Mouse (Mus musculus) frontal cortex, adult 2 months (tissue): ENCODE results near the gene Tspan9. TPM values are rescaled to one million over a fixed set of nuclear protein-coding genes. Genes with fewer than 3 reads are reported as not detected.

Experiments used
- DNase-seq, 2 experiments: peaks; one replicate each; pipeline ENCODE4 v3.0.0; 2022; ENCODE audit warnings: low spot score in 1 of 2; ENCODE audit errors: extremely low spot score in 1 of 2
- polyA plus RNA-seq: library from polyadenylated mRNA; depleted of rRNA; stranded (reverse); fragments of >200 nt; gene quantifications from 2 replicates; pipeline ENCODE4 v1.2.3, GENCODE M21; 2012

Gene Tspan9
- polyA plus RNA-seq, 1 experiment = 56.9 TPM

DNA sequence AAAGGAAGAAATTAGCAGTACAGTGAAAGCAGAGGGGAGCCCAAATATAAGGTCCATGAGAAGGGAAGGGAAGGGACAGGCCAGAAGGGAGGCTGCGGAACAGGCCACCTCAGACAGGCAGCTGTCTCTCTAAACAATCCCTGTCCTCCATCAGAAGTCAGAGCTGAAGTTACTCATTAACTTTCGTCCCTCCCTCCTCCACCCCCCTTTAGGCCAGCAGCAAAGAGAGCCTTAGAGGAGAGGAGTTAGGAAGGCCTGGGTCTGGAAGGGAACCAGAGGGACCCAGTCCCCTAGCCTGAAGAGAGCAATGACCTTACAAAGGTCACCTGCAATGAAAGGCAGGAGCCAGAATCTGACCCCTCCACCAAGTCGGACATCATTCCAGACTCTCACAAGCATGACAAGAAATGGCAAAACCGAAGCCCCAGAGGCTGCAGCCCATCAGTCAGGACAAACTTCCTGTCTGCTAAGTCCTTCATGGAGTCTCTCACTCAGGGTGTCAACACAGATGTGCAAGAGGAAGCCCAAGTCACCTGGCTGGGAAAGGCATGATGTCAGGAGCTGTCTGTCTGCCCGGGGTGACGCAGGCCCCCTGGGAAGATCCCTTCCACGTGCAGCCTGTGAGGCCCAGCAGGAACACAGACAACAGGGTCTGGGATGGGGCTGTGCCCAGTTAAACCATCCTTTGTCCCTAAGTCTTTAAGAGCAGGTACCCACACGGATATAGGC lies 9.0 kb downstream of the Tspan9 start:
- no peak for DNase-seq

GRCm38 (mm10) chr6:128133679-128134191 lies 9.7 kb downstream of the Tspan9 start:
- no peak for DNase-seq

DNA sequence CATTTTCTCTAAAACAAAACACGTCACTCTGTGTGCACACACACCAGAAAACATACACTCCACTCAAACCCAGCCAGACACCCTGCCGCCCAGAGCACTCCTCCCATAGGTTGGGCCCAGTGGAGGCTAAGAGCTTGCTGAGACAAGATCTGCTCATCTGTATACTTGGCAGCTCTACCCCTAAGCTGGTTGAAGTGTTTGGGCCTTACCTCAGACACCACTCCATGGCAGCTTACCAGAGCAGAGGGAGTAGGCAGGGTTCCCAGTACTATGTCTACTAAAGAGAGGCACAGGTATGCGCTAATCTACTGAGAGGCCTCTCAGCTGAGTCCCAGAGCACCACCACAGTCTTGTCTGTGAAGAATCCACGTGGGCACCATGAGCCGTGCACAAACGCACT lies 10.8 kb downstream of the Tspan9 start:
- no peak for DNase-seq

- no peak for DNase-seq
Measured at GRCm38 (mm10) chr6:128131390-128131789, 12.0 kb downstream of the Tspan9 start.

GRCm38 (mm10) chr6:128130686-128131085 lies 12.7 kb downstream of the Tspan9 start:
- no peak for DNase-seq

GRCm38 (mm10) chr6:128129382-128129781 lies 14.0 kb downstream of the Tspan9 start:
- DNase-seq = no peak

DNA sequence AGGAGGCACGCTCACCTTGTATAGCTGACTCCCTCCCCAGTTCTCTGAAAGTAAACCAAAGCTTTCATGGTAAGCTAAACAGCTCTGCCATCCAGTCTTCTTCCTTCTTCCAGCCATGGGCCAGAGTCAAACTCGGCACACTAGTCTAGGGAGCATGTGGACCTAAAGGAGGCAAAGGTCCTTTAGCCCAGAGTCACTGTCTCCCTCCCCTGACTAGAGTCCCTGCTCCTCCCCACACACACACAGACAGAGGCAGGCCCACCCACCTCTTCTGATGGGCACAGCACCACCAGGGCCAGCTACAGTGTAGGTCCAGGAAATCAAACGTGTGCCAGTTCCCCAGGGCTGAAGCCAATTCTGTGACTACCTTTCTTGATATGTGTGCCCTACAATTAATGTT lies 16.1 kb downstream of the Tspan9 start:
- DNase-seq = no peak

- DNase-seq = no peak
Measured at GRCm38 (mm10) chr6:128126876-128127275, 16.5 kb downstream of the Tspan9 start.

DNA sequence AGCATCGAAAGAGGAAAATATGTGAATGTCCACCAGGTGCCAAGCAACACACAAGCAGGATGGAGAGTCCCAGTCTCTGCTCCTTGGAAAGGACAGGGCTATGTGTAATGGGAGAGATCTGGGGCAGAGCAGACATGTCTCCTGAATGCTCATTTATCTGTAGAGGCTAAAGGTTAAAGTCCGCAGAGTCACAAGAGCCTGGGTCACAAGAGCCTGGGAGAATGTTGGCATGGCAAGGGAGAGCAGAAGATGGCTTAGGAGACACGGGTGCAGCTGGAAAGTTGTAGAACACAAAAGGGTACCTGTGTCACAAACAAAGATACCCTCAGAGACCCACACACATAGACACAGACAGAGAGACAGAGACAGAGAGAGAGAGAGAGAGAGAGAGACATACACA lies 17.9 kb downstream of the Tspan9 start:
- no peak for DNase-seq

DNA sequence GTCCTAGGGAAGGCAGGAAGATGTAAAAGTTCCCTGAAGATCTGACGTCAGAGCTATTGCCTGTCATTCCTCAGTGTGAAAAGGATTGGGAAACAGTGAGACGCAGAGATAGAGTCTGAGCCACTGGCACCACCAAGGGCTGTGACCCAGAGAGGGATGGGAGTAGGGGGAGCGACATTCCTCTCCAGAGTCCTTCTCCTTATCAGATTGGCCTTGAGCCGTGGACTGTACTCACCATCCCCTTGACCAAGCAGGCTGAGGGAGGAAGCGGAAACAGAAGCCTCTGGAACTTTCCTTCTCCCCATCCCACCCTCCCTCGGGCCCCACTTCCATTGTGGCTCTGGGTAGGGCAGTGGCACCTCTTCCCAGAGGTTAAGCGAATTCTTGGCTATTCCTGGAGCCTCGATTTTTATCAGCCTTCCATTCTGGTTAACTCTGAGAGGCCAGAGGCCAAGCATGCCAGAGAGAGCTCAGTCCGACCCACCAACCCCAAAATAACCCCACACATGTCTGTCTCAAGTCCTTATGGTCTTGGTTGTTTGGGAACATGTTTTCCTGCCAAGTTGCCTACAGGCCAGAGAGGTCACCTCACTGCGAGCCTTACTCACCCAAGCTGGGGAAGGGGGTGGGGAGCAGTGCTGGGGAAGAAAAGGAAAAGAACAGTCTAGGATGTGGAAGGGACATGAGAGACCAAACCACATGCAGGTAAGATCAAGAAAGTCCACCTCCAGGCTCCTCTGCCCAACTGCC lies 19.0 kb downstream of the Tspan9 start:
- DNase-seq = no peak

DNA sequence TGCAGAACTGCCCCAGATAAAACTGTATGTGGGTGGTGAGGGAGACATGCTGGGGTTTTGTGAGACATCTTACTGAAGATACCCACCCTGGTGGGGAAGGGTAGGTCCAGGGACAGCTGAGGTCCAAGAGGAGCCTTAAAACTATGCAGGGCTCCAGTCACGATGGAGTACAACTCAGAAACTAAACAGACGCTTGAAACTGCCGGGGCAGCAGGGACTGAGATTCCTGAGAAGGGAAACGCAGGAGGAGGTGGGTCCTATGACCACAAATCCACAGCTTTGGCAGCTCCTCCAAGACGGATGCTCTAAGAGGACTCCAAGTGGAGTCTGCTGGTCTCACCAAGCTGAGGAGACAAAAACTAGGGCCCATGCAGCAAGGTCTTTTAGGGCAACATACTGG lies 21.3 kb downstream of the Tspan9 start:
- no peak for DNase-seq

DNA sequence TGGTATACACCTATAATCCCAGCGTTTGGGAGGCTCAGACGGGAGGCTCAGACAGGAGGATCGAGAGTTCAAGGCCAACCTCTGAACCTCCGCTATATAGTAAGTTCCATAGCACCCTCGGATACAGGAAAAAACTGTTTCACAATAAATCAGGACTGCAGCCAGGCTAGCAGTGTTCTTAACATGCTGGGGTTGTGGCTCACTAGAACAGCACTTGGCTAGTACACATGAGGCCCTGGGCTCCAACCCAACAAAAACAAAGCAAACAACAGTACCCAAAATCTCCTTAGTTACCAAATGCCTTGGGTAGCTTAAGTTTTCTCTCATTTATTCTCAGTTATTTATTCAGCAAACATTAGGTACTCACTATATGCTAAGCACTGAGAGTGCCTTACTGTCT lies 21.7 kb downstream of the Tspan9 start:
- DNase-seq = no peak

- no peak for DNase-seq
Measured at GRCm38 (mm10) chr6:128120806-128121205, 22.6 kb downstream of the Tspan9 start.

GRCm38 (mm10) chr6:128118670-128119230 lies 24.6 kb downstream of the Tspan9 start:
- DNase-seq = no peak

- no peak for DNase-seq
Measured at GRCm38 (mm10) chr6:128116836-128117542, 26.4 kb downstream of the Tspan9 start.

- DNase-seq = no peak
Measured at GRCm38 (mm10) chr6:128116344-128116743, 27.1 kb downstream of the Tspan9 start.

DNA sequence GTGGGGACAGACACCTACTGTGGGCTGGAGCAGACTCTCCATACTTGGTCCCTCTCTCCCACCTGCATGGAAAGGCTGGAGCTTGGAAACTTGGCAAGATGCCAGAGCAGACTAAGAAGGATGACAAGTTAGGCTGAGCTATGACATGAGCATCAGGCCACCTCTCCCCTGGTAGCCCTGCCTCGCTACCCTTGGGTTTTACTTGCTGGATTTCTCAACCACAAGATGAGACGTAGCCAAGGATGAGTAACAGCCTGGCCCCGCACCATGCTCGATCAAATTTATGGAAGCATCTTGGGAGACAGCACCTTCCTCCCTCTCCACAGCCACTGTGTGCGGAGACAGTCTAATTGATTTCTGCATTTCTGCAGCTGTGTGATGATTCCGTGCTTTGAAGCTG lies 28.3 kb downstream of the Tspan9 start:
- no peak for DNase-seq

- no peak for DNase-seq
Measured at GRCm38 (mm10) chr6:128112605-128113004, 30.8 kb downstream of the Tspan9 start.

DNA sequence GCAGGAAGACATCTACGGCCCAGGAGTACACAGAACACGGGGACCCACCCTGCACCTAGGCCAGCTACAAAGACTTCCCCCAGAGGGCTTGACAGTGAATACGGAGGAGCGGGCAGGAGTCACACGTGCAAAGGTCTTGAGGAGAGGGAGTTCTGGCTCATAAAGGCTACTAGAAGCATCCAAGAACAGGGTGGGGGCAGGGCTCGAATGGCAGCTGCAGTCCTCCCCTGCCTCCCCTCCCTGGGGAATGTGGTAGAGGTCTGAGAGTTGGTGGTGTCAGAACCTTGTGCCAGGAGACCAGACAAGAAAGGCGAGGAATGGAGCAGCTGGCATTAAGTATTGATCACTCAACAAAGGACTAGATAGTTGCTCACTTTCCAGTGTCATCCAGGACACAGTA lies 31.6 kb downstream of the Tspan9 start:
- DNase-seq = no peak

GRCm38 (mm10) chr6:128108324-128109035 lies 34.9 kb downstream of the Tspan9 start:
- peak in 1 of 2 experiments; percentile 27 for DNase-seq
